Mouse (Mus musculus) layer of hippocampus, adult 11-12 months (tissue): Measurements from ENCODE around the gene Cstb.

Experiments used
- DNase-seq: peaks from one replicate; pipeline ENCODE4 v3.0.0; 2022; ENCODE audit warnings: low spot score

Cstb gene

GRCm38 (mm10) chr10:78461767-78462166, 36.3 kb downstream of the Cstb start:
- no peak for DNase-seq

- no peak for DNase-seq
Observed at GRCm38 (mm10) chr10:78462945-78463768, 37.7 kb downstream of the Cstb start.

GRCm38 (mm10) chr10:78463769-78464167, 38.3 kb downstream of the Cstb start:
- DNase-seq, result no peak

GRCm38 (mm10) chr10:78464201-78464791, 38.8 kb downstream of the Cstb start:
- no peak for DNase-seq

- peak; percentile 97 for DNase-seq
Observed at GRCm38 (mm10) chr10:78464792-78465207, 39.3 kb downstream of the Cstb start, which contains the start of gene Pdxk. Gene Pdxk (minus strand): TSS chr10:78464975.

- DNase-seq, result no peak
Observed at GRCm38 (mm10) chr10:78465472-78465871, 40.0 kb downstream of the Cstb start.

GRCm38 (mm10) chr10:78466647-78467046, 41.2 kb downstream of the Cstb start:
- DNase-seq, result no peak

GRCm38 (mm10) chr10:78467761-78468310, 42.4 kb downstream of the Cstb start:
- no peak for DNase-seq

GRCm38 (mm10) chr10:78470582-78471313, 45.3 kb downstream of the Cstb start:
- DNase-seq, result no peak

GRCm38 (mm10) chr10:78472046-78472445, 46.6 kb downstream of the Cstb start:
- DNase-seq, result no peak

GRCm38 (mm10) chr10:78473434-78473833, 48.0 kb downstream of the Cstb start:
- DNase-seq, result no peak

- DNase-seq, result no peak
Observed at GRCm38 (mm10) chr10:78474759-78475158, 49.3 kb downstream of the Cstb start.

GRCm38 (mm10) chr10:78476821-78477220, 51.4 kb downstream of the Cstb start:
- no peak for DNase-seq
